Mouse (Mus musculus): Measurements from ENCODE around the gene Krt75. TPM values are rescaled to one million over a fixed set of nuclear protein-coding genes. Genes with fewer than 3 reads are reported as not detected.

Gene Krt75
- 0.17 and 0.18 TPM in 2 replicates for polyA plus RNA-seq (2015; fragmentation: Nextera tagmentation; extraction: Ambion mirVana)

DNA sequence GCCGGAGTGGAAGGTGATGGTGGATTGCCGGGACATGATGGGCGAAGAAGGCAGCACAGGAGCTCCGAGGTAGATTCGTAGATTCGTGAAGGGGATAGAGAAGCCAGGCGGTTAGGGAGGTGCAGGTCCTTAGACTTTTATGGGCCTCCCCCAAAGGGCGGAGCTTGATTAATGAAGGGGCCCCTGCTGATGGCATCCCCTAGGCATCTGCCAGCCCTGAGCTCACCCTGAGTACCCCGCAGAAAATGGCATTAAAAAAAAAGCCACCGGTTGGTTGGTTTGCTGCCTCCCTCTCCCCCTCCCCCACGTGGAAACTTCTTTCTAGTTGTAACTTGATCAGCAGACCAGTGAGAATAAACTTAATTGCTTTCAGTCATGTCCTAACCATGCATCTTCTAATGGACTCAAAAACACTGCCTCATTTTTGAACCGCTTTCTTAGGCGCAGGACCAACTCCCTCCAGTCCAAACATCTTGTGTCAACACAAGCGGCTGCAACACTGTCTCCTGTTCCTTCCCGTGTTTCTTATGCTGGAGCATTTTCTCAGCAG is at the start of gene Krt75:
Krt75 (minus strand) TSS at position 109 of the 550 bp plus-strand sequence.
- H3K4me1 ChIP-seq (replicated peaks): no peaks in the 10 kb centered on the region
- H3K27me3 ChIP-seq: no peaks in the 10 kb centered on the region
- ATAC-seq (ENCODE audit: low FRiP score, low read depth): no peak
- no peak within 1 kb of the TSS for H3K4me3 ChIP-seq
- no peaks in the 10 kb centered on the region for H3K9me3 ChIP-seq
- no peak within 1 kb of the TSS for H3K27ac ChIP-seq (replicated peaks)
- no peak within 1 kb of the TSS for H3K9ac ChIP-seq
- no peak within 1 kb of the TSS for H3K4me2 ChIP-seq
- 82% methylated on average over 15 of the region's 15 CpGs for WGBS
- no peaks in the 10 kb centered on the region for H3K36me3 ChIP-seq

DNA sequence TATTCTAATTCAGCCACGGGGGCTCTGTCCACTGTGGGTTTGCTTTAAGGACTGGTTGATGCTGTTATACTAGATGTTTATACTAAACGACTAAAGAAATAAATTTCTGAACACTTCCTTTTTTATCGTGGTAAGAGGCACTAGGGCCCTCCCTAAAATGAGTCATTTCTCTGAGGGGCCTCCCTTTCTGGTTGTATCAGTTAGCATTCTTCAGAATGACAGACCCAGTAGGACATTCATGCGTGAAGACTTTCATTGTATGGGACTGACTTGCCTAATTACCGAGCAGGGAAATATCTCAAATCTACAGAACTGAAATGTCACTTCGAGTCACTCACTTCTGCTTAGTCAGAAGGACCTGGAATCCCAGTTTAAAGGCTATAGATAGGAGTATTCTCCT is 25.4 kb upstream of the Krt75 start:
- no peak overlapping the region for H3K27ac ChIP-seq (replicated peaks)
- H3K9me3 ChIP-seq: no peaks in the 10 kb centered on the region
- H3K4me1 ChIP-seq (replicated peaks): no peaks in the 10 kb centered on the region
- H3K9ac ChIP-seq: no peak overlapping the region
- H3K4me2 ChIP-seq: no peak overlapping the region
- no peak for ATAC-seq (ENCODE audit: low FRiP score, low read depth)
- WGBS: 62% methylated on average over 6 of the region's 6 CpGs
- H3K27me3 ChIP-seq: no peaks in the 10 kb centered on the region
- no peak overlapping the region for H3K4me3 ChIP-seq
- no peaks in the 10 kb centered on the region for H3K36me3 ChIP-seq

DNA sequence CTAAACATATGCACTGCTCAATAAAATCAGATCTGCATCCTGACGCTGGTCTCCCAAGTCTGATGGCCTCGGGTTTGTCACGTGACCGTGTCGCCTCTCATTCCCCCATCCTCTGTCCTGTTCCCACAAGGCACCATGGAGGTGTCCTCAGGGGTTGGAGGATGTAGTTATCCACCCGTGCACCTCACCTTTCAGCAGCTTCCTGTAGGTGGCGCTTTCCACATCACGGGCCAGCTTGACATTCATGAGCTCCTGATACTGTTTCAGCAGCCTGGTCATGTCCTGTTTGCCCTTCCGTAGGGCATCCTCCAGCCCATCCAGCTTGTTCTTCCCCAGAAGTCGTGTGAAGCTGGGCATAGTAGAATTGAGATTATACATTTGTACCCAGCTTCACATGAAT is 14.5 kb upstream of the Krt75 start:
- Histone ChIP-seq H3K27me3 (no peaks in the 10 kb centered on the region), H3K36me3 (no peaks in the 10 kb centered on the region), H3K4me3 (no peak overlapping the region), H3K27ac (replicated peaks) (no peak overlapping the region), H3K4me1 (replicated peaks) (no peaks in the 10 kb centered on the region), H3K4me2 (no peak overlapping the region), H3K9ac (no peak overlapping the region), H3K9me3 (no peaks in the 10 kb centered on the region)
- 82% methylated on average over 10 of the region's 10 CpGs for WGBS
- no peak for ATAC-seq (ENCODE audit: low FRiP score, low read depth)

DNA sequence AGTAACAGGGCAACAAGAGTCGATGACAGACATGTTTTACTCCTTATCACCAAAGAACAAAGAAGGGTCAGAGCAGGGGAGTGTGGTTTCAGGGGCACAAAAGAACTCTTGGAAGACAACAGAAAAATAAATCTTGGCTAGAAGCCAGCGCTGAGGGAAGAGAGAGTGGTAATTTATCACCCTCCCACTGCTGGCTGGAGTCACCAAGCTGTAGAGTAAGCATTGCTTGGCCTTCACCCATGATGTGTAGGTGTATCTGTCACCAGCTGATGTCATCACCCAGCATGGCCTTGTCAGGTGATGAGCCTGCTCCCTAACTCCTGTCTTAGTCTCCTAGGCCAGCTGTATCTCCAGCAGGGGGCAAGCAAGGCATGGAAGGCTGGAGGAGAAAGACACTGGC is 10.8 kb upstream of the Krt75 start:
- Histone ChIP-seq H3K9ac (no peak overlapping the region), H3K9me3 (no peaks in the 10 kb centered on the region), H3K27me3 (no peaks in the 10 kb centered on the region), H3K4me2 (no peak overlapping the region), H3K27ac (replicated peaks) (no peak overlapping the region), H3K36me3 (no peaks in the 10 kb centered on the region), H3K4me3 (no peak overlapping the region), H3K4me1 (replicated peaks) (no peaks in the 10 kb centered on the region)
- 43% methylated on average over 2 of the region's 2 CpGs for WGBS
- ATAC-seq (ENCODE audit: low FRiP score, low read depth): no peak

DNA sequence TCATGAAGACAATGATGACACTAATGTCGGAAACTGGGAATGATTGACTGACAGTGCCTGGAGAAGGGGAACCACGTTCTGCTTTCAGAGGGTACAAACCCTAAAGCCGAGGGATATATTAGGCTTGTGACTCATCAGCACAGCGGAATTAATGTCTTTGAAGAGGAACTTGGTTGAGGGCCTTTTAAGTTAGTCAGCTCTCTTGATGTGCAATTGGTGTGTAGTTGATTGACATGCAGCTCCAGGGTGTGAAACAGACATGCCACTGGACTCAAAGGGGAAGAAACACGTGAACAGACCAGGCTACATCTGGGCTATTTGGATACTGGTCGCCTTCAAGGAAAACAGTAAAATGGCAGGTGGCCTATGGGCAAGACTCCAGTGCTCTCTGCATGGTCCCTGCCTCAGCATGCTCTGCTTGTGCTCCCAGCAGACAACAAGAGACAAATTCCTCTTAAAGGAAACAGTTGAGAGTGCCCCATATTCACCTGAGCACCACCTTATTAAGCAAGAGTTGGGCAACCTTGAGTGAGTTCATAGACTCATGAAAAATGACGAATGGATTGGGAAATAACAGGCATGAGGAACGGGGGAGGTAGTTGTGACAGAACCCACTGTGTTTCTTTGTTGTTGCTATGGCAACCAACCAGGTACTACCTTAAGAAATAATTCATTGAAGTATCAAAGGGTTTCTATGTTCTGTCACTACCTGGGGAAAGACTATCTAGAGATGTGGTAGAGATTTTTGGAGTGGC is 9.7 kb upstream of the Krt75 start:
- Histone ChIP-seq H3K36me3 (no peaks in the 10 kb centered on the region), H3K9ac (no peak overlapping the region), H3K9me3 (no peaks in the 10 kb centered on the region), H3K4me3 (no peak overlapping the region), H3K4me1 (replicated peaks) (no peaks in the 10 kb centered on the region), H3K4me2 (no peak overlapping the region), H3K27ac (replicated peaks) (no peak overlapping the region), H3K27me3 (no peaks in the 10 kb centered on the region)
- WGBS: 78% methylated on average over 8 of the region's 8 CpGs
- no peak for ATAC-seq (ENCODE audit: low FRiP score, low read depth)

DNA sequence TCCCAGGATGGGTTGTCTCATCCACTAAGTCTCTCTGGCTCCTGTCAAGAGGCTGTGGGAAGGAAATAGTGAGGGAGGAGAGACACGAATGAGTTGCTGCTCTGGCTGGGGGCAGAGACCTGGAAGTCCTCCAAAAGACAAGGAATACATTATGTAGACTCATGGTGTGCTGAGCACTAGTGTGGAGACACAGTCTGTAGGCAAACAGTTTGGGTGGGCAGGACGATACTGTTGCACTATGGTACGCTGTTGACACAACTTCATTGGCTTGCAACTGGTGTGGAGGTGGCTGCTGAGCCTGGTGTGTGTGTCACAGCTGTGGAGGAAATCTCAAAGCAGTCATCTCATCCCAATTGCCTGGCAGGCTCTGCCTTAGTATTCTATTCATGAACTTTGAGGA is 8.0 kb upstream of the Krt75 start:
- ATAC-seq (ENCODE audit: low FRiP score, low read depth): no peak
- Histone ChIP-seq H3K4me1 (replicated peaks) (no peaks in the 10 kb centered on the region), H3K36me3 (no peaks in the 10 kb centered on the region), H3K4me3 (no peak overlapping the region), H3K9ac (no peak overlapping the region), H3K27ac (replicated peaks) (no peak overlapping the region), H3K4me2 (no peak overlapping the region), H3K9me3 (no peaks in the 10 kb centered on the region), H3K27me3 (no peaks in the 10 kb centered on the region)
- WGBS: 83% methylated on average over 3 of the region's 3 CpGs

DNA sequence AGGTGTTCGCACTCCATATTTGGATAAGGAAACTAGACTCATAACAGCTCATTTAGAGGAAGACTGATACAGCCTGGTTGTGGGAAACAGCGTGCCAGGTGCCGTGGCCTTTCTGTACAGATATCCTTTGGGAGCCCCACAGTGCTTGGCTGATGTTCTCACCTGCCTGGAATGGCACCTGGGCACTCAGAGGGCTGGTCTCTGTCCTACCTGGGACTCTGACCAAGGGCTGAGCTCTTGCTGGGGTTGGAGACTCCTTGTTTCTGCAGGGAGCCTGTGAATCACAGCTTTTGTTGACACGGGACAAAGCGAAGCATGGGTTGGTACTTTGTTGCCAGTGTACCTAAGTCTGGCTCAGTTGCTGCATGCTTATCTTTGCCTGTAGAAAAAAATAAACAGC is 1.8 kb upstream of the Krt75 start:
- WGBS: 91% methylated on average over 5 of the region's 5 CpGs
- no peak for ATAC-seq (ENCODE audit: low FRiP score, low read depth)
- Histone ChIP-seq H3K36me3 (no peaks in the 10 kb centered on the region), H3K4me3 (no peak overlapping the region), H3K27ac (replicated peaks) (no peak overlapping the region), H3K4me1 (replicated peaks) (no peaks in the 10 kb centered on the region), H3K27me3 (no peaks in the 10 kb centered on the region), H3K9ac (no peak overlapping the region), H3K9me3 (no peaks in the 10 kb centered on the region), H3K4me2 (no peak overlapping the region)

DNA sequence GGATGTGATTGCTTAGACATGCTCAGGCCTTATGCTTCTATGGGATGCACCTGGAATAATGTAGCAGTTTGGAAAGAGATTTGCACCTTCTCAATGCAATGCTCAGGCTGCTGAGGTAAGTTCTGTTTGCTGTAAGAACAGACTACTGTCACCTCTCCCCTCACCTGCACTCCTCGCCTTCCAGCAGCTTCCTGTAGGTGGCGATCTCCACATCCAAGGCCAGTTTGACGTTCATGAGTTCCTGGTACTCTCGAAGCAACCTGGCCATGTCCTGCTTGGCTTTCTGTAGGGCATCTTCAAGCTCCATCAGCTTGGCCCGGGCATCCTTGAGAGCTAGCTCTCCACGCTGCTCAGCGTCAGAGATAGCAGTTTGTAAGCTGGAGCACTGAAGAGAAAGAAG is 5.9 kb downstream of the Krt75 start:
- H3K27me3 ChIP-seq: no peaks in the 10 kb centered on the region
- 52% methylated on average over 7 of the region's 7 CpGs for WGBS

DNA sequence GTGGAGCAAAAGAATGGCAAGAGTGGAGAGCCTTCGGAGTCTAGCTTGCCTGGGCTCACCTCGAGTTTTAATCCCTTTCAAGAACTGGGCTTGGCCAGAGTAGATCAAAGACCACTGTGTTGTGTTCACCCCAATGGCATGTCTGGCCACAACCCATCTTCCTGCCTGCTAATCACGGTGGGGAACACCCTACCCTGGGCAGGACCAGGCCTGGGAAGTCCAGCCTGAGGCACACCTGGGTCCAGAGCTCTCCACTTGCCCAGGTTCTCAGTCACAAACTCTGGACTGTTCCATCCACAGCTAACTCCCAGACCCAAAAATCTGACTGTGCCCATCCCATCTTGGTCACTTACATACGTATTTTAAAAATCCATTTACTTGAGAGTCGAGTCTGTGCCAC is 10.9 kb downstream of the Krt75 start, which contains the start of gene Krt90:
Krt90 (minus strand) TSS at position 101 of the 400 bp plus-strand sequence.
- H3K4me2 ChIP-seq: no peak within 1 kb of the TSS
- no peaks in the 10 kb centered on the region for H3K4me1 ChIP-seq (replicated peaks)
- WGBS: 76% methylated on average over 5 of the region's 5 CpGs
- H3K9me3 ChIP-seq: no peaks in the 10 kb centered on the region
- H3K9ac ChIP-seq: no peak within 1 kb of the TSS
- no peak within 1 kb of the TSS for H3K4me3 ChIP-seq
- no peaks in the 10 kb centered on the region for H3K27me3 ChIP-seq
- no peak within 1 kb of the TSS for H3K27ac ChIP-seq (replicated peaks)
- no peak for ATAC-seq (ENCODE audit: low FRiP score, low read depth)
- H3K36me3 ChIP-seq: no peaks in the 10 kb centered on the region

More for the DNA sequence above, 5.9 kb downstream of the Krt75 start:
- no peak overlapping the region for H3K4me2 ChIP-seq
- H3K4me3 ChIP-seq: no peak overlapping the region
- no peaks in the 10 kb centered on the region for H3K4me1 ChIP-seq (replicated peaks)
- H3K9me3 ChIP-seq: no peaks in the 10 kb centered on the region
- H3K36me3 ChIP-seq: no peaks in the 10 kb centered on the region
- H3K9ac ChIP-seq: no peak overlapping the region
- no peak overlapping the region for H3K27ac ChIP-seq (replicated peaks)
- ATAC-seq (ENCODE audit: low FRiP score, low read depth): no peak

DNA sequence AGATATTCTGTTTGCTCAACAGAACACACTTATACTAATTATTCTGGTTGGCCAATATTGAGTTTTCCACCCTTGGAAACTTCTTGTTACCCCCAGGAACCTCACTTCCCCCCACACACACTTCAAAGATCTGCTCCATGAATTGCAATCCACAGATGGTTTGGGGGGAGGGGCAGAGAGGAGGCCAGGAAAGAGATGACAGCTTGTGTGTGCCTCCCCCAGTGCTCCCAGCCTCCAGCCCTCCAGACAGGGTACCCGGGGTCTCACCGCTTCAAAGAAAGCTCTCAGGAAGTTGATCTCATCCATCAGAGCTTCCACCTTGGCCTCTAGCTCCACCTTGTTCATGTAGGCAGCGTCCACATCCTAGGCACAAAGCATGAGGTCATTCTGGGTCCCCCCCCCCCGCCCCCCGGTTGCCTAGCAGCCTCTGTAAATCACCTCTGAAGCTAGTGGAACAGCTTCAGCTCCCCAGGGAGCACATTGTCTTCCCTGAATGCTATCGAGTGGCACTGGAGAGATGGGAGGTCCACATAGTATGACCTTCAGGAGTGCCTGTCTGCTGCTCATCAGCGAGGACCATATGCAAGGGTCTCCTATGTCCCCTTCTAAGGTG is 15.6 kb downstream of the Krt75 start:
- H3K36me3 ChIP-seq: no peaks in the 10 kb centered on the region
- no peak overlapping the region for H3K9ac ChIP-seq
- no peak overlapping the region for H3K27ac ChIP-seq (replicated peaks)
- H3K4me2 ChIP-seq: no peak overlapping the region
- no peak overlapping the region for H3K4me3 ChIP-seq
- WGBS: 4% methylated on average over 7 of the region's 7 CpGs
- ATAC-seq (ENCODE audit: low FRiP score, low read depth): no peak
- no peaks in the 10 kb centered on the region for H3K27me3 ChIP-seq
- no peaks in the 10 kb centered on the region for H3K9me3 ChIP-seq
- peaks cover 3% of the 10 kb centered on the region for H3K4me1 ChIP-seq (replicated peaks)

DNA sequence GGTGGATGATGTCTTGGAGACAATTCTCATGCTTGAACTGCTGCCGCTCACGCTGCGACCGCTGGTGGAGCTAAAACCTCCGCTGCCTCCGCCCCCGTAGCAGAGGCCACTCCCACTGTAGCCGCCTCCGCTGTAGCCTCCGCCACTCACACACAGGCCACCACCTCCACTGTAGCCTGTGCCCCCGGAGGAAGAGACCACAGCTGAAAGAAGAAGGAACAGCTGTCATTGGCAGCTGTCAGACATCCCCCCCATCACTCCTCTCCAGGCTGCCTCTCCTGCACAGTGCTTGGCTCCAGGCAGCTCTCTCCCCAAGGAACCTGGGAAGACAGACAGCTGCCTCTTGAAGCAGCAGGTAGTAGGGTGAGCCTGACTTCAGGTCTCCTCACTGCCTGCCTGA is 20.5 kb downstream of the Krt75 start:
- Histone ChIP-seq H3K27ac (replicated peaks) (no peak overlapping the region), H3K4me3 (peak overlapping the region; percentile 11; the same call in 1 of the 2 replicates), H3K4me1 (replicated peaks) (peaks cover 9% of the 10 kb centered on the region), H3K9me3 (no peaks in the 10 kb centered on the region), H3K27me3 (no peaks in the 10 kb centered on the region), H3K4me2 (peak overlapping the region; percentile 48), H3K36me3 (no peaks in the 10 kb centered on the region), H3K9ac (no peak overlapping the region)
- under 1% methylated on average over 11 of the region's 11 CpGs for WGBS
- peak; percentile 80 for ATAC-seq (ENCODE audit: low FRiP score, low read depth)

DNA sequence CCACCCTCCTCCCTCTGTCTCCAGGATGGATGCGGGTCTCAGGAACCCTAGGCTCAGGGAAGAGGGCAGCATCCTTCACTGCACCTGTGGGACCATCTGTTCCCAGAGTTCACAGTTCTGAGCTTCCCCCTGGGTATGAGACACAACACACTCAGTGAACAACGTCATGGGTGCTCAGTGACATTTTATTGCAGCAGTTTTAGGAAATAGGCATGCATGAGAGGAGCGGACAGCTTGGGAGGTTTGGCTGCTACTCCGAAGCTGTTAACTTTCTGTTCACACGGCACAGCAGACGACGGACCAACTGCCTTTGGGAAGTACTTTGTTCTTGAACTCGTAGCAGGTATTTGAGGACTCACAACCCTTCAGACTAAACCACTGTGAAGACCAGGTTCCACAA is 21.5 kb downstream of the Krt75 start:
- no peak for ATAC-seq (ENCODE audit: low FRiP score, low read depth)
- H3K9ac ChIP-seq: no peak overlapping the region
- H3K27me3 ChIP-seq: no peaks in the 10 kb centered on the region
- no peaks in the 10 kb centered on the region for H3K36me3 ChIP-seq
- 84% methylated on average over 8 of the region's 8 CpGs for WGBS
- no peak overlapping the region for H3K4me3 ChIP-seq
- H3K4me2 ChIP-seq: no peak overlapping the region
- H3K9me3 ChIP-seq: no peaks in the 10 kb centered on the region
- no peak overlapping the region for H3K27ac ChIP-seq (replicated peaks)
- H3K4me1 ChIP-seq (replicated peaks): peaks cover 9% of the 10 kb centered on the region

All from hindbrain, embryonic 15.5 days (tissue).